Mouse (Mus musculus): ENCODE data around the gene Skap1. TPM values are rescaled to one million over a fixed set of nuclear protein-coding genes. Genes with fewer than 3 reads are reported as not detected.

Gene Skap1
- polyA plus RNA-seq, 1 experiment from 2014 or later, result 15.2 TPM

GRCm38 (mm10) chr11:96482711-96483110, 18.3 kb downstream of the Skap1 start:
- H3K4me3 ChIP-seq (ENCODE audit: low read length), result no peak overlapping the region
- H3K4me2 ChIP-seq (replicated peaks; ENCODE audit: low read depth, low read length), result no peak overlapping the region
- ATAC-seq (ENCODE audit: low FRiP score, low TSS enrichment), result peak; percentile 94
- H3K9me3 ChIP-seq (ENCODE audit: control insufficient read depth, low read length), result no peaks in the 10 kb centered on the region
- 19% methylated on average over 3 of the region's 3 CpGs for WGBS
- H3K4me1 ChIP-seq (ENCODE audit: control insufficient read depth, insufficient read depth, low read length), result 0 out of 2 replicates have a peak, but pooled peaks cover 3% of the 10 kb centered on the region
- H3K27ac ChIP-seq (ENCODE audit: low read depth, low read length), result no peak overlapping the region
- no peaks in the 10 kb centered on the region for H3K36me3 ChIP-seq (ENCODE audit: control insufficient read depth, insufficient read depth, low read length)
- H3K9ac ChIP-seq (ENCODE audit: low read depth, low read length), result no peak overlapping the region
- H3K27me3 ChIP-seq (ENCODE audit: control insufficient read depth, insufficient read depth, low read length), result no peaks in the 10 kb centered on the region

GRCm38 (mm10) chr11:96483179-96483578, 18.8 kb downstream of the Skap1 start:
- Histone ChIP-seq H3K4me1 (ENCODE audit: control insufficient read depth, insufficient read depth, low read length) (0 out of 2 replicates have a peak, but pooled peaks cover 3% of the 10 kb centered on the region), H3K27me3 (ENCODE audit: control insufficient read depth, insufficient read depth, low read length) (no peaks in the 10 kb centered on the region), H3K4me2 (replicated peaks; ENCODE audit: low read depth, low read length) (no peak overlapping the region), H3K9ac (ENCODE audit: low read depth, low read length) (no peak overlapping the region), H3K9me3 (ENCODE audit: control insufficient read depth, low read length) (no peaks in the 10 kb centered on the region), H3K4me3 (ENCODE audit: low read length) (no peak overlapping the region), H3K27ac (ENCODE audit: low read depth, low read length) (no peak overlapping the region), H3K36me3 (ENCODE audit: control insufficient read depth, insufficient read depth, low read length) (no peaks in the 10 kb centered on the region)
- ATAC-seq (ENCODE audit: low FRiP score, low TSS enrichment), result no peak

GRCm38 (mm10) chr11:96498481-96498880, 34.1 kb downstream of the Skap1 start:
- H3K36me3 ChIP-seq (ENCODE audit: control insufficient read depth, insufficient read depth, low read length), result no peaks in the 10 kb centered on the region
- H3K9ac ChIP-seq (ENCODE audit: low read depth, low read length), result no peak overlapping the region
- no peaks in the 10 kb centered on the region for H3K27me3 ChIP-seq (ENCODE audit: control insufficient read depth, insufficient read depth, low read length)
- H3K27ac ChIP-seq (ENCODE audit: low read depth, low read length), result no peak overlapping the region
- no peaks in the 10 kb centered on the region for H3K9me3 ChIP-seq (ENCODE audit: control insufficient read depth, low read length)
- WGBS, result 67% methylated on average over 8 of the region's 8 CpGs
- no peak overlapping the region for H3K4me3 ChIP-seq (ENCODE audit: low read length)
- no peaks in the 10 kb centered on the region for H3K4me1 ChIP-seq (ENCODE audit: control insufficient read depth, insufficient read depth, low read length)
- H3K4me2 ChIP-seq (replicated peaks; ENCODE audit: low read depth, low read length), result no peak overlapping the region
- ATAC-seq (ENCODE audit: low FRiP score, low TSS enrichment), result no peak

GRCm38 (mm10) chr11:96501042-96501441, 36.6 kb downstream of the Skap1 start:
- Histone ChIP-seq H3K9ac (ENCODE audit: low read depth, low read length) (no peak overlapping the region), H3K4me3 (ENCODE audit: low read length) (no peak overlapping the region), H3K27me3 (ENCODE audit: control insufficient read depth, insufficient read depth, low read length) (no peaks in the 10 kb centered on the region), H3K27ac (ENCODE audit: low read depth, low read length) (no peak overlapping the region), H3K36me3 (ENCODE audit: control insufficient read depth, insufficient read depth, low read length) (no peaks in the 10 kb centered on the region), H3K4me2 (replicated peaks; ENCODE audit: low read depth, low read length) (no peak overlapping the region), H3K4me1 (ENCODE audit: control insufficient read depth, insufficient read depth, low read length) (no peaks in the 10 kb centered on the region), H3K9me3 (ENCODE audit: control insufficient read depth, low read length) (no peaks in the 10 kb centered on the region)
- ATAC-seq (ENCODE audit: low FRiP score, low TSS enrichment), result no peak
- 48% methylated on average over 6 of the region's 6 CpGs for WGBS

DNA sequence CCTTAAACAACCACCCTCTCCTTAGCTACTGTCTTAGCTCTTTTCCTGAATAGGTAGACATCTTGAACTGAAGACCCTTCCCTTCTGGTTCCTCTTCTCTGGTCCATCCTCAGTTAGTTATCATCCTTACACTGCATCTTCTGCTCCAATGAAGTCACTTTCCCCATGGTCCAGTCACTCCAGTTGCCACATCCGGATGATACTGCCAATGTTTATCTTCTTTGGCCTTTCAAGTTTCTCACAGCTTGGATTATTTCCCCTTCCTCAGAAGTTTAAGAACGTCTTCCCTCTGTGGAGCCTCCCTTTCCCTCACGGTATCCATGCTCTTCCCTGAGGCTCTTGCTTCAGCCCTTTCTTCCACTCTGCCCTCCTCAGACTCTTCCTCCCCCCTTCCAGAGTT, 38.6 kb downstream of the Skap1 start:
- no peak overlapping the region for H3K9ac ChIP-seq (ENCODE audit: low read depth, low read length)
- H3K4me3 ChIP-seq (ENCODE audit: low read length), result no peak overlapping the region
- no peak overlapping the region for H3K4me2 ChIP-seq (replicated peaks; ENCODE audit: low read depth, low read length)
- no peaks in the 10 kb centered on the region for H3K4me1 ChIP-seq (ENCODE audit: control insufficient read depth, insufficient read depth, low read length)
- H3K9me3 ChIP-seq (ENCODE audit: control insufficient read depth, low read length), result no peaks in the 10 kb centered on the region
- no peak overlapping the region for H3K27ac ChIP-seq (ENCODE audit: low read depth, low read length)
- WGBS, result 79% methylated on average over 3 of the region's 3 CpGs
- no peak for ATAC-seq (ENCODE audit: low FRiP score, low TSS enrichment)
- H3K36me3 ChIP-seq (ENCODE audit: control insufficient read depth, insufficient read depth, low read length), result no peaks in the 10 kb centered on the region
- H3K27me3 ChIP-seq (ENCODE audit: control insufficient read depth, insufficient read depth, low read length), result no peaks in the 10 kb centered on the region

- Histone ChIP-seq H3K9me3 (ENCODE audit: control insufficient read depth, low read length) (no peaks in the 10 kb centered on the region), H3K4me1 (ENCODE audit: control insufficient read depth, insufficient read depth, low read length) (no peaks in the 10 kb centered on the region), H3K27me3 (ENCODE audit: control insufficient read depth, insufficient read depth, low read length) (no peaks in the 10 kb centered on the region), H3K27ac (ENCODE audit: low read depth, low read length) (0 out of 2 replicates have a peak overlapping the region, but pooled peaks have one; percentile 47), H3K4me2 (replicated peaks; ENCODE audit: low read depth, low read length) (no peak overlapping the region; the same call in 1 of the 2 replicates), H3K4me3 (ENCODE audit: low read length) (no peak overlapping the region), H3K9ac (ENCODE audit: low read depth, low read length) (no peak overlapping the region), H3K36me3 (ENCODE audit: control insufficient read depth, insufficient read depth, low read length) (no peaks in the 10 kb centered on the region)
- 39% methylated on average over 12 of the region's 12 CpGs for WGBS
- no peak for ATAC-seq (ENCODE audit: low FRiP score, low TSS enrichment)
Measured at GRCm38 (mm10) chr11:96504509-96505119, 40.2 kb downstream of the Skap1 start.

- 79% methylated on average over 5 of the region's 5 CpGs for WGBS
- no peaks in the 10 kb centered on the region for H3K27me3 ChIP-seq (ENCODE audit: control insufficient read depth, insufficient read depth, low read length)
- H3K36me3 ChIP-seq (ENCODE audit: control insufficient read depth, insufficient read depth, low read length), result no peaks in the 10 kb centered on the region
- H3K9me3 ChIP-seq (ENCODE audit: control insufficient read depth, low read length), result no peaks in the 10 kb centered on the region
- ATAC-seq (ENCODE audit: low FRiP score, low TSS enrichment), result peak; percentile 43; the same call in 1 of the 2 replicates
- H3K4me2 ChIP-seq (replicated peaks; ENCODE audit: low read depth, low read length), result no peak overlapping the region
- H3K4me3 ChIP-seq (ENCODE audit: low read length), result no peak overlapping the region
- H3K9ac ChIP-seq (ENCODE audit: low read depth, low read length), result no peak overlapping the region
- H3K27ac ChIP-seq (ENCODE audit: low read depth, low read length), result no peak overlapping the region
- 0 out of 2 replicates have a peak, but pooled peaks cover 3% of the 10 kb centered on the region for H3K4me1 ChIP-seq (ENCODE audit: control insufficient read depth, insufficient read depth, low read length)
Measured at GRCm38 (mm10) chr11:96505841-96506240, 41.4 kb downstream of the Skap1 start.

- Histone ChIP-seq H3K9ac (ENCODE audit: low read depth, low read length) (no peak overlapping the region), H3K9me3 (ENCODE audit: control insufficient read depth, low read length) (no peaks in the 10 kb centered on the region), H3K27me3 (ENCODE audit: control insufficient read depth, insufficient read depth, low read length) (no peaks in the 10 kb centered on the region), H3K4me1 (ENCODE audit: control insufficient read depth, insufficient read depth, low read length) (0 out of 2 replicates have a peak, but pooled peaks cover 3% of the 10 kb centered on the region), H3K27ac (ENCODE audit: low read depth, low read length) (no peak overlapping the region), H3K4me2 (replicated peaks; ENCODE audit: low read depth, low read length) (no peak overlapping the region), H3K36me3 (ENCODE audit: control insufficient read depth, insufficient read depth, low read length) (no peaks in the 10 kb centered on the region), H3K4me3 (ENCODE audit: low read length) (no peak overlapping the region)
- ATAC-seq (ENCODE audit: low FRiP score, low TSS enrichment), result no peak
- 87% methylated on average over 3 of the region's 3 CpGs for WGBS
Measured at GRCm38 (mm10) chr11:96515164-96515563, 50.8 kb downstream of the Skap1 start.

DNA sequence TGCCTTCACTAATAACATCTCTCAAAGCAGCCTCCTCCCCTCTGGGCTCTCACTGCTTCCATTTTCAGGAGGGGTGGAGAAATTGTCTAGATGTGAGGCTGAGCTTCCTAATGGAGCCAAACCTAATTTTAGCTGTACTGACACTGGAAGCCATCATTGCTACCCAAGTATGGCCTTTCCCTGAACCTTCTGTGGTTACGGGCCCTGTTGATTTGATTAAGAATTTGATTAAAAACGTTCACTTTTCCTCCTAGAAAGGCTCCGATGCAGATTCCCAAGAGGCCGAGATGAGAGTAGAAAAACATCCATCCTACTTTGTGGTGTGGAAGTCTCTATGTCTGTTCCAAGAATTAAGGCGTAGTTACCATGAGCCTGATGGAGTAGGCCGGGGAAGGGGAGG, 60.1 kb downstream of the Skap1 start:
- no peak overlapping the region for H3K4me2 ChIP-seq (replicated peaks; ENCODE audit: low read depth, low read length)
- ATAC-seq (ENCODE audit: low FRiP score, low TSS enrichment), result no peak
- WGBS, result 84% methylated on average over 6 of the region's 6 CpGs
- H3K27me3 ChIP-seq (ENCODE audit: control insufficient read depth, insufficient read depth, low read length), result no peaks in the 10 kb centered on the region
- H3K4me1 ChIP-seq (ENCODE audit: control insufficient read depth, insufficient read depth, low read length), result peaks cover 11% of the 10 kb centered on the region; the same call in 1 of the 2 replicates
- no peak overlapping the region; the same call in 1 of the 2 replicates for H3K9ac ChIP-seq (ENCODE audit: low read depth, low read length)
- H3K4me3 ChIP-seq (ENCODE audit: low read length), result no peak overlapping the region
- peaks cover 3% of the 10 kb centered on the region; the same call in 1 of the 2 replicates for H3K9me3 ChIP-seq (ENCODE audit: control insufficient read depth, low read length)
- no peaks in the 10 kb centered on the region for H3K36me3 ChIP-seq (ENCODE audit: control insufficient read depth, insufficient read depth, low read length)
- H3K27ac ChIP-seq (ENCODE audit: low read depth, low read length), result no peak overlapping the region
